Mouse (Mus musculus): ENCODE results near the gene Hoxc8. TPM values are rescaled to one million over a fixed set of nuclear protein-coding genes. Genes with fewer than 3 reads are reported as not detected.

The Hoxc8 gene
- total and polyA plus RNA-seq, 3 experiments, result 0.31 to 1.7 TPM; not detected in 1

DNA sequence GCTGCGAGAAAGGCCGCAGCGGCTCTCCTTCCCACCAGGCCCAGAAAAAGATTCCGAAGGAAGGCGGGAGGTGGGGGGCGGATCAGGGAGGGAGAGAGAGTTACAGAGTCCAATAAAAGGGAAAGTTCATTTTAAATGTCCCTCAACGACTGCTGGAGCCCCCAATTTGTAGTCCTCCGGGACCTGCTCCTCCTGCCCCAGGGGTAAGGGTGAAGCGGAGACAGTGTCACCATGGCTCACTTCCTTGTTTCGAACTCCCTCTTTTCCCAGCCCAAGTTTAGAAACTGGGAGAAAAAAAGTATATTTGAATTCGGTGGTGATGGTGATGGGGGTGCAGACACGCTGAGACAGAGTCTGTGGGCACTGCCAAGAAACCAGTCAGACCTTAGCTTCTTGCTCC is 50.2 kb downstream of the Hoxc8 start:
- H3K4me1 ChIP-seq (ENCODE audit: control insufficient read depth in 1 of 2, insufficient read depth in 2 of 2, low read length in 2 of 2), result 0 out of 4 replicates have a peak, but pooled peaks cover 0 to 9% of the 10 kb centered on the region in 2 experiments
- no peak overlapping the region for H3K27ac ChIP-seq (ENCODE audit: control insufficient read depth, low read depth, low read length)
- H3K79me2 ChIP-seq (ENCODE audit: control insufficient read depth, insufficient read depth, low read length, poor library complexity), result peaks cover 4% of the 10 kb centered on the region
- no peaks in the 10 kb centered on the region for H3K27me3 ChIP-seq (ENCODE audit: control insufficient read depth in 1 of 2, insufficient read depth in 2 of 2, low read length in 2 of 2)
- no peak overlapping the region for H3K4me3 ChIP-seq (ENCODE audit: control insufficient read depth in 1 of 2, insufficient read depth in 1 of 2, low read depth in 2 of 2, low read length in 2 of 2)
- TF ChIP-seq CHD2 (IDR thresholded peaks at IDR 0.05; ENCODE audit: low read length) (no peak), MAX (IDR thresholded peaks at IDR 0.05; ENCODE audit: low read length) (no peak), ZMIZ1 (IDR thresholded peaks at IDR 0.05; ENCODE audit: low read depth, low read length) (no peak), HCFC1 (IDR thresholded peaks at IDR 0.05; ENCODE audit: low read depth, low read length) (no peak), TCF12 (IDR thresholded peaks at IDR 0.05; ENCODE audit: low read depth, low read length) (no peak), RAD21 (IDR thresholded peaks at IDR 0.05; ENCODE audit: low read depth, low read length) (no peak), MAZ (IDR thresholded peaks at IDR 0.05; ENCODE audit: low read depth, low read length) (no peak), ETS1 (IDR thresholded peaks at IDR 0.05; ENCODE audit: low read depth, low read length) (no peak), USF1 (IDR thresholded peaks at IDR 0.05; ENCODE audit: low read depth, low read length) (no peak)
- H3K9me3 ChIP-seq (replicated peaks; ENCODE audit: insufficient read depth, low read length), result no peaks in the 10 kb centered on the region
- no peak for DNase-seq (ENCODE audit: low read depth, low spot score)
- H3K9ac ChIP-seq (ENCODE audit: control insufficient read depth, low read depth, low read length, poor library complexity, severe bottlenecking), result no peak overlapping the region
- H3K36me3 ChIP-seq (ENCODE audit: control insufficient read depth in 1 of 2, insufficient read depth in 2 of 2, low read length in 2 of 2), result peaks cover 0 to 6% of the 10 kb centered on the region in 2 experiments; a peak in 2 of 4 replicates

DNA sequence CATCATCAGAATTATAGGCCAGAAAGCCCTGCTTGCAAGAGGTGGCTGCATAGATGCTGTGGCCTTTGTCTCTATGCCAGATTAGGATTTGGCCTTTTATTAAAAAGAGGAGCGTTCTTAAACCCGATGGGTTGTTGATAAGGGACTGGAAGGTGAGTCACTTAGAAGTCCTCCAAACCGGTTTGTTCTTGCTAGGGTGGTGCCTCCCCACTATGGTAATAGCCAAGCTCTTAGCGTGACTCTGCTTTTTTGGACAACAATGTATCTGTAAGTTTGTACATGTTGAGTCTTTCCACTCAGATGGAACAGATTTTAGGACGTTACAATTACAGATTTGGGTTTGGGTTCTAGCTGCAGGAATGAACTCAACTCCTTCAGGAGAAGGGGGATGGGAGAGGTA is 51.2 kb downstream of the Hoxc8 start:
- DNase-seq (ENCODE audit: low read depth, low spot score), result peak; percentile 33
- Histone ChIP-seq H3K36me3 (ENCODE audit: control insufficient read depth in 1 of 2, insufficient read depth in 2 of 2, low read length in 2 of 2) (peaks cover 0 to 4% of the 10 kb centered on the region in 2 experiments; a peak in 2 of 4 replicates), H3K79me2 (ENCODE audit: control insufficient read depth, insufficient read depth, low read length, poor library complexity) (no peaks in the 10 kb centered on the region), H3K27me3 (ENCODE audit: control insufficient read depth in 1 of 2, insufficient read depth in 2 of 2, low read length in 2 of 2) (no peaks in the 10 kb centered on the region), H3K9me3 (replicated peaks; ENCODE audit: insufficient read depth, low read length) (no peaks in the 10 kb centered on the region), H3K4me1 (ENCODE audit: control insufficient read depth in 1 of 2, insufficient read depth in 2 of 2, low read length in 2 of 2) (0 out of 4 replicates have a peak, but pooled peaks cover 0 to 9% of the 10 kb centered on the region in 2 experiments), H3K9ac (ENCODE audit: control insufficient read depth, low read depth, low read length, poor library complexity, severe bottlenecking) (no peak overlapping the region), H3K4me3 (ENCODE audit: control insufficient read depth in 1 of 2, insufficient read depth in 1 of 2, low read depth in 2 of 2, low read length in 2 of 2) (no peak overlapping the region), H3K27ac (ENCODE audit: control insufficient read depth, low read depth, low read length) (no peak overlapping the region)
- TF ChIP-seq MYB (IDR thresholded peaks at IDR 0.05; ENCODE audit: low read depth, low read length) (no peak), EP300 (IDR thresholded peaks at IDR 0.05; ENCODE audit: low read depth in 1 of 2, low read length in 2 of 2) (no peak), MAZ (IDR thresholded peaks at IDR 0.05; ENCODE audit: low read depth, low read length) (no peak), MXI1 (IDR thresholded peaks at IDR 0.05; ENCODE audit: low read depth, low read length) (no peak), USF1 (IDR thresholded peaks at IDR 0.05; ENCODE audit: low read depth, low read length) (no peak), CHD2 (IDR thresholded peaks at IDR 0.05; ENCODE audit: low read length) (no peak), NELFE (IDR thresholded peaks at IDR 0.05; ENCODE audit: low read depth, low read length) (no peak), TBP (IDR thresholded peaks at IDR 0.05; ENCODE audit: low read depth, low read length) (no peak), SIN3A (IDR thresholded peaks at IDR 0.05; ENCODE audit: low read length) (no peak), ZMIZ1 (IDR thresholded peaks at IDR 0.05; ENCODE audit: low read depth, low read length) (no peak), RCOR1 (IDR thresholded peaks at IDR 0.05; ENCODE audit: low read depth, low read length) (no peak), GATA1 (IDR thresholded peaks at IDR 0.05; ENCODE audit: low read depth, low read length) (no peak), MEF2A (IDR thresholded peaks at IDR 0.05; ENCODE audit: extremely low read depth, insufficient replicate concordance, low read depth, low read length, poor library complexity, severe bottlenecking) (no peak)
